Mouse (Mus musculus): Measurements from ENCODE around the gene Caln1.

GRCm38 (mm10) chr5:130325486-130325885 lies 43.8 kb upstream of the Caln1 start:
- TF ChIP-seq EP300 (IDR thresholded peaks at IDR 0.05; ENCODE audit: low read depth) (no peak), CTCF (IDR thresholded peaks at IDR 0.05; ENCODE audit: low read depth) (no peak)

Measured in liver, embryonic 14.5 days (tissue).